Mouse (Mus musculus) inflammation-experienced regulatory T-cells, adult 6 months (primary cell): ENCODE data around the gene Etfbkmt. TPM values are rescaled to one million over a fixed set of nuclear protein-coding genes. Genes with fewer than 3 reads are reported as not detected.
"Not testable (repeated sequence)": the region's sequence is repeated elsewhere in the genome, so short reads cannot be mapped to it uniquely, and the experiment has no call there.

Source experiments
- ATAC-seq: one replicate; pipeline ENCODE4 v1.8.0; 2017
- polyA plus RNA-seq, 3 experiments: library from polyadenylated mRNA; unstranded; fragments of 100-300 nt; shearing (Covaris generic); gene quantifications; one replicate each; pipeline ENCODE4 v1.2.1; 2017

Etfbkmt gene
- polyA plus RNA-seq, 3 experiments from 2014 or later, result 42.0 to 73.9 (median 68.8) TPM

DNA sequence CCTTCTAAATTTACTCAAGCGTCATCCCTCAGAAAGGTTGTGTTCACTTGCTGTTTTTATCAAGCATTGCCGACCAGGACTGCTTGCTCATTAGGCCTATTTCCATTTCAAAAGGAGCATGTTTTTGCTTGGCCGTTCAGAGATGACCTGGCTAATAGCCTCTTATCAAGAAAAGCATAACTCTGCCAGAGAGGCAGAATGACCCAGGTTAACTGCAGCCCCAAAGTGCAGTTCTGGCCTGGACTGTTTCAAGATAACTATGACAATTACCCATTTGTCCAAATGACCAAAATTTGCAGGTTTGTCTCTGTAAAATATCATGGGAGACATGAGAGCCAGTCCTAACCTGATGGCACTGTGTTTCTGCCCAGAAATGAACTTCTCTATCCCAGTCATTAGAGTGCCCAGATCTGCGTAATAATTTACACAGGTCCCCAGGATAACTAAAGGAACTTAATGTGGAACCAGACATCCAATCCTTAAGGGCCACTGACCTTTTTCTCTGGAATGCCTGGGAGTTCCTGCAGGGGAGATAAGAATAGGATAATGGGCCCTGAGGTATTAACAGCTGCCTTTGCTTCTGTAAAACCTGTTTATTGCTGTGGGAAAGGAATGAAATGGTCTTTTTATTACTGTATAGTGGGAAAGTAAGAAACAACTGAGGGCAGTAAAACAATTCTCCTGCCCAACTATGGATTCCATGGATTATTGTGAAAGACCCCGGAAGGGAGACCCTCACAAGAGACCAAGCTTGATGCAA is 5.1 kb upstream of the Etfbkmt start:
- ATAC-seq, result no peak

DNA sequence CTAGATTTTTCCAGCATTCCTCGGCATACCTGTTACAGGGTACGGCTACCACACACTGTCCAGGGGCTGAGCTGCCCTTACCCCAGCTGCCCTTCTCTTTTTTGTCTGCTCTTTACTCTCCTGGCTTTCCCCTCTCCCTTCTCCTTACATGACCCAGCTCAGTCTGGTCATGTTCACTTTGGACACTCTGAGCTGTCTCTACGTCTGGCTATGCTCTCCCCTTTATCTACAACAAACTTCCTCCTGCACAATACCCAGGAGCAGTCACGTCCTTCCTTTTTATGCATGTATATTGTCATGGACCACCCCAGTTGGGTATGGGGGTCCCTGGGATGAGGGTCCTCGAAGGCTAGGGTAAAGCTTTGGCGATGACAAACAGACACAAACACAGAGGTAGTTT is 4.0 kb upstream of the Etfbkmt start:
- no peak for ATAC-seq

DNA sequence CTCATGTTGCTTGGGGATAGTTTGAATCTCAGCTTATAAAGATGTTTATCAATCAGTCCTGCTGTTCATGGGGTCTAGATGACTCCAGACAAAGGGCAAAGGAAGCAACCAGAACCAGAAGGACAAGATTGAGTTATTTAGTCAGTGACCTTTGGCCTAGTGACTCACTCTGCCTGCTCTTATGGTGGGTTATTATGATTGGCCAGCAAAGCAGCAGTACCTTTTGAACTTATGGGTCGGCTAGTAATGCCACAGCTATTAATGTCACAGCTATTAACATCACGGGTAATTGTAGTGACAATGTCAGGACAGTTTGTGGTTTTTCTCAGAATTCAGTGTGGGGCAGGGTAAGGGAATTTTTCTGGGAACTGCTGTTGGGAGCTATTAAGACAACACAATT is 1.7 kb upstream of the Etfbkmt start:
- ATAC-seq, result no peak

DNA sequence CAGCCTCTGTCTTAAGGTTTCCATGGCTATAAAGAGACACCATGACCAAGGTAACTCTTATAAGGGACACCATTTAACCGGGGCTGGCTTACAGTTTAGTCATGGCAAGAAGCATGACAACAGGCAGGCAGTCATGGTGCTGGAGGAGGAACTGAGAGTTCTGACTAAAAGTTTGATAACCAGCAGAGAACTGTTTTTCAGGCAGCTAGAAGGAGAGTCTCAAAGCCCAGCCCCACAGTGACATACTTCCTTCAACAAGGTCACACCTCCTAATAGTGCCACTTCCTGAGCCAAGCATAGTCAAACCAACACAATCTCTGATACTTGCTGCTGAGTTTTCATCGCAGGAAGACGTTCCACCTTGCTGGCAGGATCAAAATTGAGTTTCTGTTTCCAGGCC is 638 bp upstream of the Etfbkmt start:
- ATAC-seq, result no peak

DNA sequence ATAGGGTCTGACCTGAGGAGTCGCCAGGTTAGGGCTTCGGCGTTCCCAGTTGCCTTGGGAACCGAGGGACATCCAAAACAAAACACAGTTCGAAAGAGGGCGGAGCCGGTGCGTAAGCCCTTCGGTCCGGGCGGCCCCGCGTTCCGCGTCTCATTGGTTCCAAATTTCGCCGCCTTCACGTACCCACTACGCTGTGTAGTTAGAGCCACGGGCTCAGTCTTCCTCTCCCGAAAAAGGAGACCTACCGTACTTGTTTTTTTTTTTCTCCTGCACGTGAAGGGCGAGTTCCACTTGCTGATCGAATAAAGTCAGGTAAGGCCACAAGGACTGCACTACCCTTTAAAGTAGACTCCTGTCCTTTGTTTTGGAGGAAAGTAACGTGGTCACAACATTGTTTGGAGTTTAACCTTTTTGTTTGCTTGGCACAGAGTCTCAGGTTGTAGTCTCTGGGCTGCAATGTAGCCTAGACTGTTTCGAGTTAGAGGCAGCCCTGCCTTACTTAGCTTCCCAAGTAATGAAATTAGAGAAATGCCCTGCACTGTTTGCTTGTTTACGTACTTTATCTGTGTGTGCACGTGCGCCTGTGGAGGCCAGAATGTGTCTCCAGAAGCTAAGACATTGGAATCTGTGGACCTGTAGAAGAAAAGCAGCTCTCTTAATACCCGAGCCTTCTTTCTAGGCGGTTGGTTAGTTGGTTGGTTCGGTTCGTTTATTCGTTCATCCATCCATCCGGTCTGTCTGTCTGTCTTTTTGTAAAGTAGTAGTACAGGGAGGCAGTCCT is 1.9 kb downstream of the Etfbkmt start:
- peak; percentile 94 for ATAC-seq

DNA sequence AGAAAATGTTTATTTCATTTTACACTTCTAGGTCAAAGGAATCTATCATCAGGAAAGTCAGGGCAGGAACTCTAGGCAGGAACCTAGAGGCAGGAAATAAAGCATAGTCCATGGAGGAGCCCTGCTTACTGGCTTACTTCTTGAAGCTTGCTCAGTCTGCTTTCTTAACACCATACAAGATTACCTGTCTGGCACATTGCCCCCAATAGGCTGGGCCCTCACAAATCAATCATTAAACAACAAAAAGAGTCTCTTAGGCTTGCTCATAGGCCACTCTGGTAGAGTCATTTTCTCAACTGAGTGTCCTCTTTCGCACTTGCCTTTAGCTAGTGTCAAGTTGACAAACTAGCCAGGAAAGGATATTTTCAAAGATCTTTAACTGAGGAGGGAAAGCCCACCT is 5.5 kb downstream of the Etfbkmt start:
- ATAC-seq, result no peak

DNA sequence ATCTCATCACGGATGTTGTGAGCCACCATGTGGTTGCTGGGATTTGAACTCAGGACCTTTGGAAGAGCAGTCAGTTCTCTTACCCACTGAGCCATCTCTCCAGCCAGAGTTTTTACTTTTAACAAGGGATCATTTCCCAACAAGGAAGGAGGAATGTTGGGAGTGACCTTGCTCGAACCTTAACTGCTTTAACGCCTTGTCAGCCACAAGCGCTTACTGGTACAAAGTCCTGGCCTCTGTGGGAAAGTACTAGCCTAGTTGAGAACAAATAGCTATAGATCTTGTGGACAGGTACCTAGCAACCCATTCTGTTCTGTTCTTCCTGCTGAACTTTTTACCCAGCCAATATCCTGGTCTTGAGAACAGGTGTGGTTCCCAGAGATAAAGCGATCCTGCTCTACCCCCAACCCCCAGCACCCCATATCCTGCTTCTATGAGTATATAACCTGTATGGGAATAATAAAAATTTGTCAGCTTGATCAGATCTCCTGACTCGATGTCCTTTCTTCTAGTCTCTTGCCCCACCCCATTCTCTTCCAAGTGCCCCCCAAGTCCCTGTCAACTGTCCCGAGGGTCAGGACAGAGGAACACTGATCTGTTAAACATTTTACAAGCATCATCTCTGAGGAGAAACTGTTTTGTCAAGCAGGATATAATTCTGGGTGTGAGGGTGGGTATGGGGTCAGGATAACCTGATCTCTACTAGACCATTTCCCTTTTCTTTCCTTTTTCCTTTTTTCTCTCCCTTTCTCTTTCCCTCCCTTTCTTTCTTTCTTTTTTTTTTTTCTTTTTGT is 9.0 kb downstream of the Etfbkmt start:
- no peak for ATAC-seq

DNA sequence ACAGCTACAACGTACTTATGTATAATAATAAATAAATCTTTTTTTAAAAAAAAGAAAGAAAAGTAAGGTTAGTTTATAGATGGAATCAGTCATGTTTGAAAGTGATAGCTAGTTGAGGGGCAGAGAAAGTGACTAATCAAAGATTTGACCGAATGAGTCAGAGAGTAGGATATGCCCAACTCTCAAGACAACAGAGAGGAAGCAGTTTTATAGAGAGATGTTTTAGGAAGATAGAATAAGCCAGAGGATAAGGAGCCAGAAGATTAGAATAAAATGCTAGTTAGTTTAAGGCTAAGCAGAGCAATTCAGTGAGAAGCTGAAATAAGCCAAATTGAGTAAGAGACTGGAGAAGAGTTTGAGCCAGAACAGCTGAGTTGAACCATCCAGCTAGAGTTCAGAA is 12.5 kb downstream of the Etfbkmt start:
- ATAC-seq, result no peak

DNA sequence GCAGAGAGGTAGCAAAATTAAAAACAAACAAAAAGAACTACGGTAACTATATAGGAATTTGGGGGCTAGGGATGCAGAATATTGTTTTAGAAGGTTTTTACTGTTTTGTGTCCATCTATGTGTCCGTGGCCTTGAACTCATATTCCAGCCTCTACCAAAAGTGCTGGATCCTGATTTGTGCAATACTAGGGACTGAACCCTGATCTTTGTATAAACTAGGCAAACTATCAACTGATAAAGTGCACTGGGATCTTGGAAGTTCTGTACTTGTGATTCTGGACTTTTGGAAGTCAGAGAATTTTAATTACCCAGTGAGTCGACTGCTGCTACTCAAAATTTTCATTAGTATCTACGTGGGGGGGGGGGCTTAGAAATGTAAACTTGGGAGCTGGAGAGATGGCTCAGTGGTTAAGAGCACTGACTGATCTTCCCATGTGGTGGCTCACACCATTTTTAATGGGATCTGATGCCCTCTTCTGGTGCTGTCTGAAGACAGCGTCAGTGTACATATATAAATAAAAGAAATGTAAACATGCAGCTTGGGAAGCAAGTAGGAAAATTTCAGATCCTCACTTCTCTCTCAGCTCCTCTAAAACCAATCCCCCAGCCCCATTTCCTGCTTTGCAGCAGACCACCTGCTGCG is 13.9 kb downstream of the Etfbkmt start:
- no peak for ATAC-seq

DNA sequence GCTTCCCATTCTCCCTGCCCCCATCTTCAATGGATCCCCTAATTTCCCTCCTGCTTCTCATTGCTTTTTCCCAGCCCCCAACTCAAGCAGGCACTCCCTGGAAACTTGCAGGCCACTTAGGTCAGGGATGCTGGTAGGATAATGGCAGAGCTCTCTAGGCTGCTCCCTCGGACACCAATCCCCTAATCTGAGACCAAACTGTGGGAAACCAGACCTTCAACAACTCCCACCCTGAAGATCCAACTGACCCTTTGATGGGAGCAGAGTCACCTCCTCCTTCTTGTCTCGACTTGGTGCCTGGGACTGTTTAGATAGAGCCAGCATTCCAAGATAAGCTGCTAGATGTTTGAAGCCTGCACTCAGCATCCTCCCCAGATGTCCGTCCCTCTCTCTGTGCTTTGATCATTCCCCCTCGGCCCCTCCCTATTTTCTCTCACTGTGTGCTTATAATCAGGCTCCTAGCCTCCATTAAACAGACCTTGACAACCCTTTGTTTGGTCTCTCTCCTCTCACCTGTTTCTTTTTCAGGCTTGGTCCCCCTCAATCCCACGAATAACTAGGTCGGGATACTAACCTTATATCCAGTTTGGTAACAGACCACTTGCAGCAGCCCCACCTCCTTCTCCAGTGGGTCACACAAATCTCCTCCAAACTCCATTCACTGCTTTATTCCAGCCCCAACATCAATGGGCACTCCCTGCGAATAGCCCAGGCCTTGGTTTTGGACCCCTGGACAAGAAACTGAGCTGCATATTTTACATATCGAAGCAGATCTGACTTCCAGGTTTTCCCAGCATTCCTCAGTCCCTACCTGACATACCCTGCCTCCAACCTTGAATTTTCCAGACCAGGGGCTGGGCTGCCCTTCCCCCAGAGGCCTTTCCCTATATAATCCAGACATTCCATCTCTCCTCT is 14.7 kb downstream of the Etfbkmt start:
- no peak for ATAC-seq

DNA sequence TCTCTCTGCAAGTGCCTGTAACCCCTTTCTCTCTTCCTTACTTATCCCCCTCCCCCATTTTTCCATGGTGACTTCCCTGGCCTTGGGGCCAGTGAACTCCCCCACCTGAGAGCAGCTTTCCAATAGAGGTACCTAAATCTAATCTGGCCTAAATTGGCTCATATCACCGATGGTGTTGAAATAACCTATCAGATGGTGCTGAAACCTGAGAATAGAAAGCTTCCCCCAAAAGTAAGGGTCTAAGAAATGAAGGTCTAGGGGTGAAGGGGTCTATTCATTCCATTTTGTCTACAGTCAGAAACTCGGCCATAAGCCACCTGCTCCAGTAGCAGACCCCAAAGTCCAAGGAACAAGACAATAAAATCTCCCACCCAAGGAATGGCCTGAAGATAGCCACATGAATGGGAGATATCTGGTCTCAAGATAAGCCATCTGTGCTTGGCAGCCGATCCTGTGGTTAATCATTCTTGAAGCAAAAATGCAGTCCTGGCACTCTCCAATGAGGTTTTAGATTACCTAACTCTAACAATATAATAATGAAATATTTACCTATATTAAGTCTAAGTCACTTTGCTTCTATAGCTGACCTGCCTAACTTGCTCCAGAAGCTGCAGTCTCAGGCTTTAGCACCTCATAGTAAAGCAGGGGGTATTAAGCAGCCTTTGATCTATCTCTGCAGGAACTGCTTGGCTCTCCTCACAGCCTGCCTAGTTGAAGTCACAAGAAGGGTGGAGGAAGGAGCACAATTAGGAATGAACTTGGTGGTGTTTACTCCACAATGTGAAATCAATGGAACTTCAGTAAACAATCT is 15.6 kb downstream of the Etfbkmt start:
- ATAC-seq, result no peak

DNA sequence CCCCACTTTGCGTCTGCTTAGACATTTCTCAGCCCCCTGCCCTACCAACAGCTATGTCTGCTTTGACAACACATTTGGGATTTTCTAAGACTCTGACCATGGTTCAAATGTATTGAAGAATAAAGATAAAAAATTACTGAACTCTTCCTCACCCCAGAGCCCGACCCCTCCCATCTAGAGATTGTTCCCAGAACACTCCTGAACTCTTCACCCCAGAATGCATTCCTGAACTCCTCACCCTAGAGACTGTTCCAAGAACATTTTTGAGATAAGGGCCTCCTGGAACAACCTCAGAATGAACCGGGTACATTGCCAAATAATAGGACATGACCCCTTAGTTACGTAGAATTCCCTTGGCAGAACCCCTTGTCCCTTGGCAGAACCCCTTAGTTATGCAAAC is 27.4 kb downstream of the Etfbkmt start:
- not testable (repeated sequence) for ATAC-seq

DNA sequence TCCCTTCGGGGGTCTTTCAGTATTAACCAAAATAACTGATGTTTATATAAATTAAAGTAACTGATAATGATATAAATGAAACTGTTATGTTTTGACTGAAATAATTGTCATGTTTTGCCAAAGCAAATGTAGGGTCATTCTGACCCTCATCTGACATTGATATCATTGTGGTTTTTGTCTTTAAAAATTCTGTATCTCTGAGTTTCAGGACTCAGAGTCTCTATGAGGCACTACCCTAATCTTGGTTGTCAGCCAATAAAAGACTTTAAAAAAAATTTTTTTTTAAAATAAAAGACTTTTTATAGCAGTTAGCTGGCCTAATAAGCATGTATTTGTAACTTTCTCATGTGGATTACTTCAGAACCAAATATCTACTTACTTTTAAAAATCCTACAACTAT is 28.0 kb downstream of the Etfbkmt start:
- no peak for ATAC-seq

DNA sequence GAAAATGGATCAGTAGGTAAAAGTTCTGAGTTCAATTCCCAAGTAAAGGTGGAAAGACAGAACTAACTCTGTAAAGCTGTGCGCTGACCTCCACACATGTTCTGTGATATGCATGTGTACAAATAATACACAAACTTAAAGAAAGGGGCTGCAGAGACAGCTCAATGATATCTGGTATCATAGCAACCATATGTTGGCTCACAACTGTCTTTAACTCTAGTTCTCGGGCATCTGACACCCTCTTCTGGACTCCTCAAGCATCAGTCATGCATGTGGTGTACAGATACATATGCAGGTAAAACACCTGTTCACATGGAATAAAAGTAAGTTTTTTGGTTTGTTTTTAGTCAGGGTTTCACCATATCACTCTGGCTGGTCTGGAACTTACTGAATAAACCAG is 28.8 kb downstream of the Etfbkmt start:
- no peak for ATAC-seq

DNA sequence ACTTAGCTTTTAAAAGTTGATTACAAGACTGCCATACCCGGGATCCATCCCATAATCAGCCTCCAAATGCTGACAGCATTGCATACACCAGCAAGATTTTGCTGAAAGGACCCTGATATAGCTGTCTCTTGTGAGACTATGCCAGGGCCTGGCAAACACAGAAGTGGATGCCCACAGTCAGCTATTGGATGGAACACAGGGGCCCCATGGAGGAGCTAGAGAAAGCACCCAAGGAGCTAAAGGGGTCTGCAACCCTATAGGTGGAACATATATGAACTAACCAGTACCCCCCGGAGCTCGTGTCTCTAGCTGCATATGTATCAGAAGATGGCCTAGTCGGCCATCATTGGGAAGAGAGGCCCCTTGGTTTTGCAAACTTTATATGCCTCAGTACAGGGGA is 30.3 kb downstream of the Etfbkmt start:
- not testable (repeated sequence) for ATAC-seq

DNA sequence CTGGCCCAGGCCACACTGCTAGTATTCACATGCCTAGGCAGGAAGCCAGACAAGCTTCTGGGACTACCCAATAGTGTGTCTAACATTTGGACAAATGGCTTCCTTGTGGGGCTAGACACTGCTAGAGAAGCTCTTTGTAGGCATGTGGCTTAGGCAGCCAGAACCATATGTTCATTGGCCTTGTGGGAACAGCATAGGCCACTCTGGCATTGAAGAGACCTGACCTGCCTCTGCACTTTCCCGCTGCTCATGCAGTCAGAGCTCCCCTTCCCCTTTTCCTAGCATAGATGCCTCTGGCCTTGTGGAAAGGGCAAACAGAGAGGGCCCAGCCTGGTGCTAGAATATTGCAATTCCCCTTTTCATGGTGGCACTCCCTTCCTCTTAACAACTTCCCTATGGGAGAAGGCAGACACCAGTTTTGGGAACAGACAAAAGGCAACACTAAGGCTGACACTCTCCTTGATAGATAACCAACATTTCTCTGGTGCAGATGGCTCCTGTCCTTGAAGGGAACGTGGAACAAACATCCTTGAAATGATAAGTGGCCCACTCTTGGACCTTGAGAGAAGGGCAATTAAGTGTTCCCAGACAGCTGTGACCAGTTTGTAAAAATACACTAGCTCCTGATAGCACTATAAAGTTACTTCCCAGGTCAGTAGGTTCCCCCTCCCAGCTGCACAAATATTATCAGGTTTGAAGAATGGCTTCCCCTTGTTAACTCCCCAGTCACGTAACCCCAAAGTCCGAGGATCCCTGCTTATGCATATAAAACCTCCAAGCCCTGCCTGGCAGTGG is 34.4 kb downstream of the Etfbkmt start:
- ATAC-seq, result no peak

DNA sequence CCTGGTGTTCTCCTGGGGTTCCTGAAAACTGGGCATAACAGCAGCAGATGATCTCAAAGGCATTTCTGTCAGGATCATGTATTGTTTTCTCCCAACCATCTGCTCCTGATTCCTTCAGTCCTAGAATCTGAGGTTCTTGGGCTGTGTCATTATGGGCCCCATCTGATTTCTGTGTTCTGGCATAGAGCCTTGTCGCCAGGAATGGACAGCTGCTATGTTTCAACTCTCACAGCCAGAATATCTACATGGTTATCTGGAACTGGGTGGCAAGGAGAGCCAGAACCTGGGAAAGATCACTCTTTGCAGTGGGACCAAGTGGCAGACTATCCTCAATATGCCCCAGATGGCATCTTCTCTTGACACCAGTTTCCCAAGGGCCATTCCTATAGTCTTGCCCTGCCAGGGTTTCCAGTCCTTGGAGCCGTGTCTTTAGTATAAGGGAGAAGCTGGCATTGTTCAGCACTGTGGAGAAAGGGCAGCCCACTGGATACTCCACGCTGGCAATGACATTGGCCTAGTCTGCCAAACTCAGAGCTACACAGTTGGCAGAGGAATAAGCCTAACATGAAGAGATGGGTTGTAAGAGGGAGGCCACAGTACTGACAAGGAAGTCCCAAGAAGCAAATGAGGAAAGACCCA is 35.4 kb downstream of the Etfbkmt start:
- no peak for ATAC-seq

DNA sequence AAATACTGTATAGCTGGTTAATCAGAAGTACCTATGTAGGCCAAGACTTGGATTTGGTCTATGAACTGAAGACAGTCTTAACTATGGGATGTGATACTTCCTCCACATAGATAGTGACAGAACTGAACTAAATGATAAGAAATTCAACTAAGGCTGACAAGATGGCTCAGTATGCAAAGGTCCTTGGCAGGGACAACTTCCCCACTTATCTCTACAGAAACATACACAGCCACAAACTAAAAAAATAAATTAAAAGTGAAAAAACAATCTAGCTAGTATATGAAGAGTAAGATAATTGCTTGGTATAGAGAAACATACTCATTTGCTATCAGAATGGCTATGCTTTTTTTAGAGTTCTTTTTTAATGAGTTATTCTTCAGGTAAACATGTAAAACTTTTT is 39.4 kb downstream of the Etfbkmt start:
- ATAC-seq, result no peak

DNA sequence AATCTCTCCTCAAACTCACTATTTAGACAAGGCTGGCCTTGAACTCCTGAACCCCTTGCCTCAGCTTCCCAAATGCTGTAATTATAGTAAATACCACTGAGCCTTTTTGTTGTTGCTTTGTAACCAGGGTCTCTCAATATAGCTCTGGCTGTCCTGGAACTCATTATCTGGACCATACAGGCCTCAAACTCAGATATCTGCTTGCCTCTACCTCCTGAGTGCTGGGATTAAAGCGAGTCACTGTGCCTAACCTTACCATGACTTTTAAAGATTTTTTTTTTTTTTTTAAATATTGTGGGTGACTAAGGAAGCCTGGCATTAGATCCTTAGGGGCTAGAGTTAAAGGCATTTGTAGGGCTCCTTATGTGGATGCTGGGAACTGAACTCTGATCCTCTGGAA is 44.4 kb downstream of the Etfbkmt start:
- no peak for ATAC-seq

DNA sequence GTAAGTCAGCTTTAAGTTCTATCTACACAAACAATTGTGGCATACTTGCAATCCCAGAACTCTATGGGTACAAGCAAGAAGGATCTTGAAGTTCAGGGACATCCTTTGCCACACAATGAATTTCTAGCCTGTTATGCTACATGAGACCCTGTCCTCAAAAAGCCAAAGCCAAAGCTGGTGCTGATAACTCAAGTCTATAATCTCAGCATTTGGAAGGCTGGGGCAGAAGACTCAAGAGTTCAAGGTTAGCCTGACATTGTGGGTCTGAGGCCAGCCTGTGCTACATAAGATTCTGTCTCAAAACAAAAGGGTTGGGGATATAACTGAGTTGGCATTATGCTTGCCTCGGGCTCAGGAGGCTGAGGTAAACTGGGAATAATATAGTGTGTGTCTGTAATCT is 47.7 kb downstream of the Etfbkmt start:
- no peak for ATAC-seq
